Mouse (Mus musculus): ENCODE measurements around the gene Hoxd10. TPM values are rescaled to one million over a fixed set of nuclear protein-coding genes. Genes with fewer than 3 reads are reported as not detected.
A peak's percentile ranks its signal among the peaks of the same experiment; 100 is the strongest.

Hoxd10 gene
- polyA plus RNA-seq, 1 experiment from 2014 or later: 90.2 TPM

DNA sequence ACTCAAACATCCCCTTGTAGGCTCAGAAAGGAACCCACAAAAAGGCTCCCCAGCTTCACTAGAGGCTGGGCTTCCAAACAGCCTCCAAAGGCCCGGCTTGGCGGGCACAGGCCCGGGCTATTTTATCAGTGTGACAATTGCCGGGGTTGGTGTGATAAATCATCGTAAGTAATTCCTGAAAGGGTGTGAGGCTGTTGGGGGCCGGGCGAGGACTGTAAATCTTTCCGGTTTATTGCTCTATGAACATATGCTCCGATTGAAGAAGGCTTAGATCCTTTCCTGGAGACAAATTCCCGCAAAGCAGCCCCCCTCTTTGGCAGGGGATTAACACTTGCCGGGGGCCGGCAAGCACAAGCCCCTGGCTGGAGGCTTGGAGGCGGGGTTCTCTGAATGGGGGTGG is 42.7 kb downstream of the Hoxd10 start:
- peak; percentile 66 for ATAC-seq (ENCODE audit: low read depth)
- 5% methylated on average over 13 of the region's 13 CpGs for WGBS
- peak overlapping the region; percentile 62 for H3K9ac ChIP-seq (replicated peaks; ENCODE audit: low read depth, low read length)
- peak overlapping the region; percentile 15; the same call in 1 of the 2 replicates for H3K4me3 ChIP-seq (ENCODE audit: low read depth, low read length)
- H3K36me3 ChIP-seq (ENCODE audit: control insufficient read depth, insufficient read depth, low read length): peaks cover 7% of the 10 kb centered on the region; the same call in 1 of the 2 replicates
- no peaks in the 10 kb centered on the region for H3K9me3 ChIP-seq (ENCODE audit: control insufficient read depth, low read length)
- peak overlapping the region; percentile 92 for H3K27ac ChIP-seq (ENCODE audit: low read depth, low read length)
- no peaks in the 10 kb centered on the region for H3K27me3 ChIP-seq (ENCODE audit: control insufficient read depth, insufficient read depth, low read length)
- peak overlapping the region; percentile 66 for H3K4me2 ChIP-seq (ENCODE audit: low read depth, low read length)
- peaks cover 88% of the 10 kb centered on the region for H3K4me1 ChIP-seq (ENCODE audit: control insufficient read depth, insufficient read depth, low read length)

DNA sequence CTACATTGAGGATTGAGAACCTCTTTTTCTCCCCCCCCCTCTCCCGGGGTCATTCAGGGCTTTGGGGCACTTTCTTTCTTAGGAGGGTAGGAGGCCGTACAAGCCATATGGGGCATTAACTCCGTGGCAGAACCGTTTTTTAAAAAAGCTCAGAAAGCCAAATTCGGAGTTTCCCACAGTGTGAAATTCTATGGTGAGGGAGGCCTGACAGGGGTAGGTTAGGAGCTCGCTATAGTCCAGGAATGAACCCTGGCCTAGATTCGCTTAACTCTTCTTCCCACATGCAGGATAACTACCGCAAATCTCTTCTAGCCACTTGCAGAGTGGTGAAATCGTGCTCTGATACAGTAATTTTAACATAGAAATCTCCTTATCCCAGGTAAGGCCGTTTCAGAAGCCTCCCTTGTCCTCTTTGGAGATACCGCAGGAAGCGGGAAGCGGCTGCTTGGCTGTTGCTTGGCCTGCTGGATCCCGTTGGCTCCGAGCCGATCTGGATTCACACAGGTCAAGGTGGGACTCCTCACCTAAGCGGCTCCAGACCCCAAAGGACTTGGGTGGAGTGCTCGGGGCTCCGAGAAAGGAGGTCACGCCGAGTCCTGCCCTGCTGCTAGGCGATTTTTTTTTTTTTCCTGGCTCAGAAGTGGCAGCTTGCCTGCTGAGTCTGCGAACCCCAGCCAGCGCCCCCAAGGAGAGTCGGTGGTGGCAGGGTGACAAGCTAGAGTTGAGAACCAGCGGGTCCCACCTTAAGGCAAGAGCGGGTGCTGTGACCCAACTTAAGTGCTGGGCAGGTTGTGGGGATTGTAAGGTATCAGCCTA is 43.5 kb downstream of the Hoxd10 start:
- Histone ChIP-seq H3K27ac (ENCODE audit: low read depth, low read length) (peak overlapping the region; percentile 92), H3K4me2 (ENCODE audit: low read depth, low read length) (peak overlapping the region; percentile 66), H3K9ac (replicated peaks; ENCODE audit: low read depth, low read length) (peak overlapping the region; percentile 62), H3K36me3 (ENCODE audit: control insufficient read depth, insufficient read depth, low read length) (peaks cover 7% of the 10 kb centered on the region; the same call in 1 of the 2 replicates), H3K4me1 (ENCODE audit: control insufficient read depth, insufficient read depth, low read length) (peaks cover 95% of the 10 kb centered on the region), H3K4me3 (ENCODE audit: low read depth, low read length) (peak overlapping the region; percentile 26), H3K27me3 (ENCODE audit: control insufficient read depth, insufficient read depth, low read length) (no peaks in the 10 kb centered on the region), H3K9me3 (ENCODE audit: control insufficient read depth, low read length) (no peaks in the 10 kb centered on the region)
- 5% methylated on average over 27 of the region's 27 CpGs for WGBS
- ATAC-seq (ENCODE audit: low read depth): no peak

DNA sequence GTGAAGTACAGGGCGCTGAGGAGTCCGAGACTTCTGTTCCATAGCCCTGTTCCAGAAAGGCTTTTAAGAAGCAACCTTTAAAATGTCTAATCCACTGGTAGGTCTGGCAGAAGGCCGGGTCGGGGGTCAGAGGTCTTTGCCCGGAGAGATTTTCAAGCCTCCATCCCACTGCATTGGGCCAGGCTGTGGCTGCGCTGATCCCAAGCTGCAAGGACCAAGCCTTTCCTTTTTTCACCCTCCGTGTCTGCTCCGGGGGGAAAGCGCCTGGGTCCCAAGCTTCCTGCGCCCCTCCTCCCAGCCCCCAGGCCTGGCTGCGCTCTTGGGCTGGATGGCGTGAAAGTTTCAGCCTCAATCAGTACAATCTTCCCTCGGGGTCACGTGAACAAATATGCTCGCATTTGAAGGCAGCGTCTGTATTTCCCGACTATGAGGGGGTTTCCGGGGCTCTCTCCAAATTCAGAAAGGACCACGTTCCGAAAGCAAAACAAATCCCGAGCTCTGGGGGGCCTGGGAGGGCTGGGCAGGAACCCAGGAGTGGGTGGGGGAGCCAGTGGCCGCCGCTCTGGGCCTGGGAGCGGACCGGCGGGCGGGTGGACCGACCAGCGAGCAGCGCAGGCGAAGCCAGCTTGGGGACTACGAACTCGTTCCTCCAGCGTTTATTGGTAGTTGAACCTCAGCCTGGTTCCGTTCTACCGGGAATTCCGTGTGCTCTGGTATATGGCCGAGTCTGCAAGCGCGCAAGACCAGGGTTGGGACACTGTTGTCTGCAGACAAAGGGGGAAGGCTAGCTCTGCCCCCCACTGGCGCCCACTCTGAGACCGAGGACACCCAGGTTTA is 44.3 kb downstream of the Hoxd10 start:
- no peaks in the 10 kb centered on the region for H3K9me3 ChIP-seq (ENCODE audit: control insufficient read depth, low read length)
- no peak for ATAC-seq (ENCODE audit: low read depth)
- H3K4me2 ChIP-seq (ENCODE audit: low read depth, low read length): peak overlapping the region; percentile 66
- WGBS: 1% methylated on average over 42 of the region's 42 CpGs
- H3K27me3 ChIP-seq (ENCODE audit: control insufficient read depth, insufficient read depth, low read length): no peaks in the 10 kb centered on the region
- H3K9ac ChIP-seq (replicated peaks; ENCODE audit: low read depth, low read length): peak overlapping the region; percentile 62
- H3K36me3 ChIP-seq (ENCODE audit: control insufficient read depth, insufficient read depth, low read length): peaks cover 7% of the 10 kb centered on the region; the same call in 1 of the 2 replicates
- H3K27ac ChIP-seq (ENCODE audit: low read depth, low read length): peak overlapping the region; percentile 92
- H3K4me1 ChIP-seq (ENCODE audit: control insufficient read depth, insufficient read depth, low read length): peaks cover 95% of the 10 kb centered on the region
- peak overlapping the region; percentile 26 for H3K4me3 ChIP-seq (ENCODE audit: low read depth, low read length)

DNA sequence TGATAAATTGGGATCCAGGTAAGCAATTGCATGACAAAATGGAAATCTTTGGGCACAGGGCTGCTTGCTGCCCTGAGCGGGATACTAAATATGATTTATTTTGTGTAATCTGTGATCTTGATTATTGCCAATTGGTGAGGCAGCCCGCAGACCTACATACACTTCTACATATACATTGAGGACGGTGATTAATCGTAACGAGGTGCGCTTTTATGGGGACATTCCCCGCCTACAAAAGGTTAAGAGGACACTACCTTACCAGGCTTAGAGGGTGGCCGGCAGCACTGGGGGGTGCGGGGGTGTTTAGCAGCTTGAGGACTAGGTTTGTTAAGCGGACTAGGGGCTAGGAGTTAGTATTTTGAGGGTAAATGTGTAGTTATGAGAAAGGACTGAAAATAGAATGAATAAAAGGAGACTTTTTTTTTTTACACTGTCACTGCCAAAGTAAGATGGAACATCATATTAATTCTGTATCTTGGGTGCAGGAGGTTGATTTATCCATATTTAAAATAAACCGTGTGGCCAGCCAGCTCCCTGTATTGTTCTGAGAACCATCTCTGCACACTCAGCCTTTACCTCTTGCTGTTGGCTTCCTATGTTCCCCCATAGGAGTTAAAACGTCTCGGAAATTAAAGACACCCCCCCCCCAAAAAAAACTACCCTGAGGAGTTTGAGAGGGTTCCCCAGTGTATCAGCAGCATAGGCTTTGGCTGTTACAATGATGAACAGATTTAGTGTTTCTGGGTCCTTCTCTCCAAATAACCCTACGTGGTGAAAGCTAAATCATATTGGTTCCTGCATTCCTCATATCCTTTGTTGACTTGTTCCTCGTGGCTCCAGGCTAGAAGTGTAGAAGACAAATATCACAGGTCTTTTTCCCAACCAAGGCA is 45.2 kb downstream of the Hoxd10 start:
- H3K9me3 ChIP-seq (ENCODE audit: control insufficient read depth, low read length): no peaks in the 10 kb centered on the region
- no peak for ATAC-seq (ENCODE audit: low read depth)
- peak overlapping the region; percentile 66 for H3K4me2 ChIP-seq (ENCODE audit: low read depth, low read length)
- H3K9ac ChIP-seq (replicated peaks; ENCODE audit: low read depth, low read length): peak overlapping the region; percentile 62
- H3K4me3 ChIP-seq (ENCODE audit: low read depth, low read length): peak overlapping the region; percentile 26
- peak overlapping the region; percentile 92 for H3K27ac ChIP-seq (ENCODE audit: low read depth, low read length)
- 7% methylated on average over 15 of the region's 15 CpGs for WGBS
- H3K27me3 ChIP-seq (ENCODE audit: control insufficient read depth, insufficient read depth, low read length): no peaks in the 10 kb centered on the region
- H3K4me1 ChIP-seq (ENCODE audit: control insufficient read depth, insufficient read depth, low read length): peaks cover 87% of the 10 kb centered on the region
- peaks cover 5% of the 10 kb centered on the region; the same call in 1 of the 2 replicates for H3K36me3 ChIP-seq (ENCODE audit: control insufficient read depth, insufficient read depth, low read length)

DNA sequence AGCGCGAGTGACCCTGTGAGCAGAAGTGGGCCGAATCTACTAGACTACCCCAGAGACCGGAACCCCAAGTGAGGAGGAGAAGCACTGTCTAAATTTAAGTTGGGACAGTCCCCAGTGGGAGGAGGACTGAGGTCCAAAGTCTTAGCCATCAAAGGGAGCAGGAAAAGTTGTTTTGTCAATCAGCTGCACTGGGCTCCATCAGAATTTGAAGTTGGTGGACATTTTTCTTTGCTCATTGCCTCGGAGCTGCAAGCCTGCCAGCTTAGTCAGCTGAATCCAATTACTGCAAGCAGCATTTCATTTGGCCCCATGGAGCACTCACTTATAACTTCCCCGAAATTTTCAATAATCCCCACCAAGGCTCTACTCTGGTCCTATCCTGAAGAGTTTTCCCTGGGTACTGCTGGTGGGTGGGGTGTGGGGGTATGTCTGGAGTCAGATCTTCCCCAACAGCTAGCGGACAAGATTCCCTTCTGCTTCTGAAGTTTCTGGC is 45.9 kb downstream of the Hoxd10 start:
- Histone ChIP-seq H3K27me3 (ENCODE audit: control insufficient read depth, insufficient read depth, low read length) (no peaks in the 10 kb centered on the region), H3K27ac (ENCODE audit: low read depth, low read length) (peak overlapping the region; percentile 92), H3K4me2 (ENCODE audit: low read depth, low read length) (peak overlapping the region; percentile 66), H3K4me3 (ENCODE audit: low read depth, low read length) (peak overlapping the region; percentile 26), H3K36me3 (ENCODE audit: control insufficient read depth, insufficient read depth, low read length) (peaks cover 5% of the 10 kb centered on the region; the same call in 1 of the 2 replicates), H3K9ac (replicated peaks; ENCODE audit: low read depth, low read length) (peak overlapping the region; percentile 62; the same call in 1 of the 2 replicates), H3K4me1 (ENCODE audit: control insufficient read depth, insufficient read depth, low read length) (peaks cover 80% of the 10 kb centered on the region), H3K9me3 (ENCODE audit: control insufficient read depth, low read length) (no peaks in the 10 kb centered on the region)
- WGBS: 12% methylated on average over 7 of the region's 7 CpGs
- ATAC-seq (ENCODE audit: low read depth): no peak

DNA sequence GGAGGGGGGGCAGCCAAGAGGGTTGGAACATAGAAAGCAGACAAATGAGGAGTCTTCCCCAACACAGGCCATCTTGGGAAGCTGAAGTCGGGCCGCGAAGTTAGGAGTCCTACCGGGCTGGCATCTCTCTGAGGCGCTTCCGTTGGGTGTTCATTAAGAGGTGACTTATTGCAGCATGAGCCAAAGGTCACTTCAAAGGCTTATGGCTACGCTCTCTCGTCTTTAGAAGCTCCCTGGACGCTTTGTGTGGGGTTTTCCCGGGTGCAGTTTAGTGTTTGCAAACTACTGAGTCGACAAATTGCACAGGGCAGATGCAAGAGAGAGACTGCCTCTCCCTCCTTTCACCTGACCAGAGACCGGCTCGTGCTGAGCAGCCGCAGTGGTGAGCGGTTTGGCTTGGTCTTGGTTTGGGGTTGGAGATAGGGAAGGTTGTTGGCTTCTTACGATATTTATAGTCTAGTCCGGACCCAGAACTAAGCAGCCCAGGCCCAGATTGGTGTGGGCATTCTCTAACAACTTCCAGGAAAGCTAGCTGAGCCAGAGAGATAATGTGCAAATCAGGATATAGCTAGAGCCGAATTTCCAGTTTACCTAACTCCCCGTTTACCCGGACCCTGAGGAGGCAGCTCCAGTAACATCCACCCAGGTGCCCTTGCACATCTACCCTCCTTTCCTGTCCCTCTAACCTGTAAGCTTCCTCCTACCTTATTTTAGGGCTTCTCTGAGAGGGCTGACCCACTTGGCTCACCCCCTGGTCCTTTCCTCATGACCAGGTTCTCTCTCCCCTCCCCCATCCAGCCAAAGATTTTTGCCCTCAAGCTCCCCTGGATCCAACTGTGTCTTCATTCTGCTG is 47.1 kb downstream of the Hoxd10 start:
- Histone ChIP-seq H3K36me3 (ENCODE audit: control insufficient read depth, insufficient read depth, low read length) (peaks cover 5% of the 10 kb centered on the region; the same call in 1 of the 2 replicates), H3K27ac (ENCODE audit: low read depth, low read length) (peak overlapping the region; percentile 92), H3K9me3 (ENCODE audit: control insufficient read depth, low read length) (no peaks in the 10 kb centered on the region), H3K4me3 (ENCODE audit: low read depth, low read length) (peak overlapping the region; percentile 2; the same call in 1 of the 2 replicates), H3K4me2 (ENCODE audit: low read depth, low read length) (peak overlapping the region; percentile 66), H3K9ac (replicated peaks; ENCODE audit: low read depth, low read length) (peak overlapping the region; percentile 62), H3K4me1 (ENCODE audit: control insufficient read depth, insufficient read depth, low read length) (peaks cover 72% of the 10 kb centered on the region), H3K27me3 (ENCODE audit: control insufficient read depth, insufficient read depth, low read length) (no peaks in the 10 kb centered on the region)
- WGBS: 3% methylated on average over 20 of the region's 20 CpGs
- ATAC-seq (ENCODE audit: low read depth): no peak

DNA sequence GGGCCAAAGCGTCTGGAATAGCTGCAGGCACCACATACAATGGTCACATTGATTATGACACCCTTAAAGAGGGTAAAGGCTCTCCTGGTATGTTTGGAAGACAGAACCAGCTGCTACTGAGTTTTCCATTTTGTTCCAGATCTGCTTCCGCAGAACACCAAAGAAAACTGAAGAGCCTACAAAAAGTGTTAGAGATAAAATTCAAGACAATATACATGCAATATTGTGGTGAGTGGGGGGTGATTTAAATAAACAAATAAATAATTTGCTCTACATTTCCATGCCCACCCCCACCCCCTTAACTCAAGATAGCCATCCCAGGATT is 47.7 kb downstream of the Hoxd10 start:
- Histone ChIP-seq H3K4me2 (ENCODE audit: low read depth, low read length) (peak overlapping the region; percentile 66), H3K27me3 (ENCODE audit: control insufficient read depth, insufficient read depth, low read length) (no peaks in the 10 kb centered on the region)

More for the DNA sequence above, 47.7 kb downstream of the Hoxd10 start:
- Histone ChIP-seq H3K4me1 (ENCODE audit: control insufficient read depth, insufficient read depth, low read length) (peaks cover 66% of the 10 kb centered on the region), H3K4me3 (ENCODE audit: low read depth, low read length) (peak overlapping the region; percentile 27; the same call in 1 of the 2 replicates), H3K9me3 (ENCODE audit: control insufficient read depth, low read length) (no peaks in the 10 kb centered on the region), H3K36me3 (ENCODE audit: control insufficient read depth, insufficient read depth, low read length) (peaks cover 7% of the 10 kb centered on the region; the same call in 1 of the 2 replicates), H3K9ac (replicated peaks; ENCODE audit: low read depth, low read length) (peak overlapping the region; percentile 55; the same call in 1 of the 2 replicates), H3K27ac (ENCODE audit: low read depth, low read length) (peak overlapping the region; percentile 92)
- WGBS: 8% methylated on average over 2 of the region's 2 CpGs
- no peak for ATAC-seq (ENCODE audit: low read depth)

Data from neural tube, embryonic 14.5 days (tissue).